Mouse (Mus musculus): Measurements from ENCODE around the gene Nipal1.

GRCm38 (mm10) chr5:72698818-72699499 lies 51.4 kb downstream of the Nipal1 start:
- TF ChIP-seq CTCF (IDR thresholded peaks at IDR 0.05; ENCODE audit: extremely low read depth, insufficient read depth, insufficient read length, insufficient replicate concordance) (no peak), POLR2A (IDR thresholded peaks at IDR 0.05; ENCODE audit: low read depth, low read length) (no peak)
